Mouse (Mus musculus): ENCODE data around the gene Nckap5l. TPM values are rescaled to one million over a fixed set of nuclear protein-coding genes. Genes with fewer than 3 reads are reported as not detected.

The Nckap5l gene
- total and polyA plus RNA-seq, 2 experiments from 2014 or later: 12.2 to 24.1 TPM

- H3K27ac ChIP-seq (ENCODE audit: low read depth, low read length): no peak overlapping the region
- H3K4me3 ChIP-seq (ENCODE audit: low read depth, low read length): no peak overlapping the region
- no peak overlapping the region for H3K9ac ChIP-seq (replicated peaks; ENCODE audit: low read length, poor library complexity, severe bottlenecking)
- no peaks in the 10 kb centered on the region for H3K9me3 ChIP-seq (ENCODE audit: low read length)
- no peaks in the 10 kb centered on the region for H3K36me3 ChIP-seq (ENCODE audit: insufficient read depth, low read length)
- no peaks in the 10 kb centered on the region for H3K4me1 ChIP-seq (ENCODE audit: insufficient read depth, low read length)
- no peak overlapping the region for H3K4me2 ChIP-seq (ENCODE audit: low read depth, low read length, poor library complexity, severe bottlenecking)
- H3K27me3 ChIP-seq (ENCODE audit: insufficient read depth, low read length): no peaks in the 10 kb centered on the region
- no peak for TF ChIP-seq CTCF (IDR thresholded peaks at IDR 0.05)
- DNase-seq (ENCODE audit: low spot score) (no peak), ATAC-seq (ENCODE audit: low FRiP score) (no peak)
- WGBS: 87% methylated on average over 8 of the region's 8 CpGs
These were observed 18.4 kb downstream of the Nckap5l start for GRCm38 (mm10) chr15:99438966-99439698.

- TF ChIP-seq CTCF (IDR thresholded peaks at IDR 0.05): no peak
- Histone ChIP-seq H3K4me2 (ENCODE audit: low read depth, low read length, poor library complexity, severe bottlenecking) (no peak overlapping the region), H3K27me3 (ENCODE audit: insufficient read depth, low read length) (no peaks in the 10 kb centered on the region), H3K27ac (ENCODE audit: low read depth, low read length) (no peak overlapping the region), H3K4me1 (ENCODE audit: insufficient read depth, low read length) (no peaks in the 10 kb centered on the region), H3K9me3 (ENCODE audit: low read length) (no peaks in the 10 kb centered on the region), H3K4me3 (ENCODE audit: low read depth, low read length) (no peak overlapping the region), H3K9ac (replicated peaks; ENCODE audit: low read length, poor library complexity, severe bottlenecking) (no peak overlapping the region), H3K36me3 (ENCODE audit: insufficient read depth, low read length) (peaks cover 32% of the 10 kb centered on the region)
- WGBS: 89% methylated on average over 12 of the region's 12 CpGs
- ATAC-seq (ENCODE audit: low FRiP score) (no peak), DNase-seq (ENCODE audit: low spot score) (no peak)
These were observed 23.6 kb downstream of the Nckap5l start for GRCm38 (mm10) chr15:99433913-99434312.

- TF ChIP-seq CTCF (IDR thresholded peaks at IDR 0.05): no peak
- DNase-seq (ENCODE audit: low spot score): no peak
- Histone ChIP-seq H3K9me3 (ENCODE audit: low read length) (no peaks in the 10 kb centered on the region), H3K4me2 (ENCODE audit: low read depth, low read length, poor library complexity, severe bottlenecking) (no peak overlapping the region), H3K36me3 (ENCODE audit: insufficient read depth, low read length) (peaks cover 36% of the 10 kb centered on the region), H3K4me1 (ENCODE audit: insufficient read depth, low read length) (no peaks in the 10 kb centered on the region), H3K27me3 (ENCODE audit: insufficient read depth, low read length) (no peaks in the 10 kb centered on the region), H3K27ac (ENCODE audit: low read depth, low read length) (no peak overlapping the region), H3K9ac (replicated peaks; ENCODE audit: low read length, poor library complexity, severe bottlenecking) (no peak overlapping the region), H3K4me3 (ENCODE audit: low read depth, low read length) (no peak overlapping the region)
- no peak for ATAC-seq (ENCODE audit: low FRiP score)
- 93% methylated on average over 16 of the region's 16 CpGs for WGBS
These were observed 24.3 kb downstream of the Nckap5l start for GRCm38 (mm10) chr15:99433081-99433718.

- no peaks in the 10 kb centered on the region for H3K27me3 ChIP-seq (ENCODE audit: insufficient read depth, low read length)
- no peak for ATAC-seq (ENCODE audit: low FRiP score)
- 76% methylated on average over 8 of the region's 8 CpGs for WGBS
- H3K36me3 ChIP-seq (ENCODE audit: insufficient read depth, low read length): peaks cover 48% of the 10 kb centered on the region
- H3K9me3 ChIP-seq (ENCODE audit: low read length): no peaks in the 10 kb centered on the region
- H3K4me1 ChIP-seq (ENCODE audit: insufficient read depth, low read length): no peaks in the 10 kb centered on the region
- no peak overlapping the region for H3K9ac ChIP-seq (replicated peaks; ENCODE audit: low read length, poor library complexity, severe bottlenecking)
- TF ChIP-seq CTCF (IDR thresholded peaks at IDR 0.05): no peak
- no peak overlapping the region for H3K4me3 ChIP-seq (ENCODE audit: low read depth, low read length)
- no peak overlapping the region for H3K27ac ChIP-seq (ENCODE audit: low read depth, low read length)
- DNase-seq (ENCODE audit: low spot score): no peak
- H3K4me2 ChIP-seq (ENCODE audit: low read depth, low read length, poor library complexity, severe bottlenecking): no peak overlapping the region
These were observed 25.6 kb downstream of the Nckap5l start for GRCm38 (mm10) chr15:99431967-99432366.

- Histone ChIP-seq H3K36me3 (ENCODE audit: insufficient read depth, low read length) (peaks cover 50% of the 10 kb centered on the region), H3K9me3 (ENCODE audit: low read length) (no peaks in the 10 kb centered on the region)
- 82% methylated on average over 7 of the region's 7 CpGs for WGBS
These were observed 26.0 kb downstream of the Nckap5l start for GRCm38 (mm10) chr15:99431504-99431903.

GRCm38 (mm10) chr15:99431063-99431462, 26.5 kb downstream of the Nckap5l start:
- peaks cover 54% of the 10 kb centered on the region for H3K36me3 ChIP-seq (ENCODE audit: insufficient read depth, low read length)
- H3K4me2 ChIP-seq (ENCODE audit: low read depth, low read length, poor library complexity, severe bottlenecking): no peak overlapping the region
- no peak for DNase-seq (ENCODE audit: low spot score)

More at GRCm38 (mm10) chr15:99431504-99431903, 26.0 kb downstream of the Nckap5l start:
- no peak for TF ChIP-seq CTCF (IDR thresholded peaks at IDR 0.05)
- DNase-seq (ENCODE audit: low spot score): no peak
- H3K4me2 ChIP-seq (ENCODE audit: low read depth, low read length, poor library complexity, severe bottlenecking): no peak overlapping the region
- no peak overlapping the region for H3K4me3 ChIP-seq (ENCODE audit: low read depth, low read length)
- no peak overlapping the region for H3K9ac ChIP-seq (replicated peaks; ENCODE audit: low read length, poor library complexity, severe bottlenecking)
- no peak overlapping the region for H3K27ac ChIP-seq (ENCODE audit: low read depth, low read length)
- H3K4me1 ChIP-seq (ENCODE audit: insufficient read depth, low read length): no peaks in the 10 kb centered on the region
- H3K27me3 ChIP-seq (ENCODE audit: insufficient read depth, low read length): no peaks in the 10 kb centered on the region
- no peak for ATAC-seq (ENCODE audit: low FRiP score)

More at GRCm38 (mm10) chr15:99431063-99431462, 26.5 kb downstream of the Nckap5l start:
- Histone ChIP-seq H3K4me3 (ENCODE audit: low read depth, low read length) (no peak overlapping the region), H3K9ac (replicated peaks; ENCODE audit: low read length, poor library complexity, severe bottlenecking) (no peak overlapping the region), H3K27me3 (ENCODE audit: insufficient read depth, low read length) (no peaks in the 10 kb centered on the region), H3K27ac (ENCODE audit: low read depth, low read length) (no peak overlapping the region), H3K9me3 (ENCODE audit: low read length) (no peaks in the 10 kb centered on the region), H3K4me1 (ENCODE audit: insufficient read depth, low read length) (no peaks in the 10 kb centered on the region)
- ATAC-seq (ENCODE audit: low FRiP score): no peak
- TF ChIP-seq CTCF (IDR thresholded peaks at IDR 0.05): no peak
- WGBS: 86% methylated on average over 10 of the region's 10 CpGs
